Mouse (Mus musculus) thymus, postnatal 0 days (tissue): ENCODE data around the gene Scube3. TPM values are rescaled to one million over a fixed set of nuclear protein-coding genes. Genes with fewer than 3 reads are reported as not detected.

ENCODE experiments used
- DNase-seq: peaks from one replicate; pipeline ENCODE4 v3.0.0-alpha.2; 2015; ENCODE audit warnings: low spot score
- polyA plus RNA-seq: library from polyadenylated mRNA; unstranded; fragments of >200 nt; fragmentation: Nextera tagmentation; extraction: Ambion mirVana; gene quantifications from 2 replicates; pipeline ENCODE4 v1.2.1, GENCODE M21; 2015

Scube3 gene
- polyA plus RNA-seq, 1 experiment from 2014 or later: 0.08 TPM

DNA sequence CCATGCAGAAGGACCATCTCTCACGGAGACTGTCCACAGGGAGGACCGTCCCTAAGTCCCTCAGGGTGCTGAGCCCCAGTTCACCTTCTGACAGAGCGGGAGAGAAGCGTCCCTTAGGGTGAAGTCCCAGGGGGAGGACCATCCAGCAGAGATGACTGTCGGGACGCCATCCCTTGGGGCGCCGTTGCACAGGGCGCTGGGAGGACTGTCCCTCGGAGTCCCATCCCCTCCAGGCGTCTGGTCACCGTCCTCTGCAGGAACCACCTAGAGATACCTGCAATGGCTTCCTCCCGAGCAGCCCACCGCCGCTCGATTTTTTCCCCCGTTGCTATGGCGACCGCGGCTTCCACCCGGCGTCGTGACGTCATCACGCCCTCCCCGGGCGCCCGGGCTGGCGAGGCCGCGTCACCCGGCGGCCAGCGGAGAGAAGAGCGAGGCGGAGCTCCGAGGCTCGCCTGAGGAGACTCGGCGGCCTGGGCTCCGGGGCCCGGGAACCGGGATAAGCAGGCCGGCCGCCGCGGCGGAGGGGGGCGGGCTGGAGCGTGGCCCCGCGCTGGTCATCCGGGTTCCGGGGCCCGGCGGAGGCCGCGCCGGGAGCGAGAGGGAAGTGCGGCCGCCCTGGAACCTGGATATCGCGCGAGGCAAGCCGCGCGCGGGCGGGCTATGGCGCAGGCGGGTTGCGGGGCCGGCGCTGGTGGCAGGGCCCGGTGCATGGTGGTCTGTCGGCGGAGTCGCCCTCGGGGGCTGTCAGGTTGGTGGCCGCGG is 35.0 kb downstream of the Scube3 start, which contains the start of gene Zfp523:
Gene Zfp523, plus strand, starts transcription at position 355 of the 765 bp plus-strand sequence.
- DNase-seq: peak; percentile 91

DNA sequence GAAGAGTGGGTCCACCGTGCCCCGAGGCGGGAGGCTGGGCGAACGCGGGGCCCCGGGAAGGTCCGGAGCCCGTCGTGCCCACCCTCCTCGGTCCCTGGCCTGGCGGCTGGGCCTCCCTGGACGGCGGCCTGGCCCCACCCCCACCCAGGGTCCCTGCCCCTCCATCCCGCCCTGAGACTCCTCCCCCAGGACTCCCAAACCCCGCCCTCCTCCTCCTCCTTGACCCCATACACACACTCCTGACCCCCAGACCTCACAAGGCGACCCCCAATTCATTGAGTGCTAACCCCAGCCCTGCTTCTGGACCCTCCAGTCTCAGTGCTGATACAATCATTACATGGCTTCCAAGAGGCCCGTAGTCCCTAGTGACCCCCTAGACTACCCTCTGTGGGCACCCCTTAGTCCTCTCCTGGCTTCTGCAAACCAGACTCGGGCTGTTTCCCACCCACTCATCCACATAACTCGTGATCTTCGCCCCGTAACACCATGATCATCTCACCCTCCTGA is 35.7 kb downstream of the Scube3 start:
- DNase-seq: no peak

DNA sequence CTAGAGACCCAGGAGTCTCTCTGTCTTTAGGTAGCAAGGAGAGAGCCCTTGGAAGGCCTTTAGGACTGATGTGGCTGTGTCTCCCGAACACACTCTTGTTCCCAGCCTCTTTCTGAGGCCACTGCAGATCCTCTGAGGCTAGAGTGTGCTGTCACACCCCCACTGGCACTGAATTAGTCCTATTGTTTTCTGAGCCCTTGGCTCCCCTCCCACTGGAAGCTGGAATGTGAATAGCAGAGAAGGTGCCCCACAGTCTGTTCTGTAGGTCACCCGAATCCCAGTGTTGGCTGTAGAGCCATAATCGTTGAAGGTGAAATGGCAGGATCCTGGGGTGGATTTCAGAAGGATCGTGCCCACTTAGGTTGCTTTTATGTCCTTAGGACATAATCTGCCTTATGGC is 38.4 kb downstream of the Scube3 start:
- no peak for DNase-seq

DNA sequence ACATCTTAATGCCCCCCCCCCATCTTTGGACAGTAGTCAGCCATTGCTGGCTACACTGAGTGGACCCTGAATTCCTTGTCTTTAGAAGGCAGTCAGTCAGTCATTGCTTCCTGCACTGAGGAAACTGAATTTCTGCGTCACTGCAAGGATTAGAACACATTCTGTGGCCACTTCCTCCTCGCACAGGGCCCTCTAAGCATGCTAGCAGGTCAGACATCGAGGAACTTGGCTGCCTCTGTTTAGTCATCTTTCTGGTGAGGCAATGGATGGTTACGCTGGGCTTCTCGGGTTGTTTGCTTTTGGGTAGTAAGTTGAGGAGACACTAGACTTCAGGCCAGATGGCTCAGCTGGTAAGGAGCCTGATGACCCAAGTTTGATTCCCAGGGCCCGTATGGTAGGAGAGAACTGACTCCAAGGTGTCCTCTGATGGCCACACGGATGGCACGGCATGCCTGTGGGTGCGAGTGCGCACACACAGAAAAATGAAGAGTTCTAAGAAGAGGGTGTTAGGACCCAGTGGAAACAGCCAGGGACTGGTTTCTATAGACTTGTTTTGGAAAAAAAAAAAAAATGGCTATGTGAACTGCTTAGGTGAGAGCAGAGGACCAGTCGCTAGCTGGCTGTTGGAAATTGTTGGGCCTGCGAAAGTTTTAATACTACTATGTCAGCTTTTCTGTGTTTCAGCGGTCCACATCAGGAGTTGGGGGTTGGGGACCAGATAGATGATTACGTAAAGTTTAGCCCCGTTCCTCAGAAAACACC is 39.0 kb downstream of the Scube3 start:
- no peak for DNase-seq

DNA sequence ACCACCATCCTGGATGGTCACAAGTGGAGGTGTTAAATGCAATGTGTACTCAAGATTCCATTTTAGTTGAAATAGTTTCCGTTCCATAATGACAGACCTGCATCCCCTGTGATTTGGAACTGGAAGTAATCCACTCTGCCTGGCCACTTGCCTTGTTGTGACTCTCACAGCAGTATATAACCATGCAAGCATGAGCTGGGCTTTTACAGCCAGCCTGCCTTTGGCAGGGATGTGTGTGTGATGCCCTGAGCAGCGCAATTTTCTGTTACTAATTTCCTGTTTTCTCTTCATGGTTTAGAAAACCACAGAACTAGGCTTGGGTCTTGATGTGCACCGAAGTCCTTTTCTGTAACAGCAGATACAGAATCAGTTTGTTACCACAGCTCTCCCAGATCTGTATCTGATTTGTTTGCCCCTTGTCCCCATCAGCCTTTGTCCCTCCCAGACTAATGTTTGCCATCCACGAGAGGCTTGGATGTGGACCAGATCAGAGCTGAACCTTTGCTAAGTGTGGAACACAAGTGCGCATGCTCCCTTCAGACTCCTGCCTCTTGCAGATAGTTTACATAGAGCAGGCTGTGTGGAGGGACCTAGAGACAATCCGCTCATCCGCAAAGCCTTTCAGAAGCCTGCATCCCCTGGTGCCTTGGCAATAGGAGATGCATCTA is 43.2 kb downstream of the Scube3 start:
- no peak for DNase-seq

DNA sequence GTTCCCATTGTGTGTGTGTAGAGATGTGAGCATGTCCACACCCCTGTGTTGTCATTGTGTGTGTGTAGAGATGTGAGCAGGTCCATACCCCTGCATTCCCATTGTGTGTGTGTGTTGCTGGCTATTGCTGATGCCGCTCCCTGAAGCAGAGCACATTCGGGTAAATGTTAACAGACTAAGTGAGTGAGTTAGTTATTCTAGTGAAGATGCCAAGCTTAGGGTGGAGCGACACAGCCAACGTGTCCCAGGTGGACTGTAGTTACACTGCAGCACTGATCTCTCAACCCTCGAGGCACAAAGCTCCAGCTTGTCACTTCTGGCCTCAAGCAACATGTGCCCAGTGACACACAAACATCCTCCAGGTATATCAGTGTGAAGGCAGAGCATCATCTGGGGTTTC is 46.4 kb downstream of the Scube3 start:
- DNase-seq: no peak

DNA sequence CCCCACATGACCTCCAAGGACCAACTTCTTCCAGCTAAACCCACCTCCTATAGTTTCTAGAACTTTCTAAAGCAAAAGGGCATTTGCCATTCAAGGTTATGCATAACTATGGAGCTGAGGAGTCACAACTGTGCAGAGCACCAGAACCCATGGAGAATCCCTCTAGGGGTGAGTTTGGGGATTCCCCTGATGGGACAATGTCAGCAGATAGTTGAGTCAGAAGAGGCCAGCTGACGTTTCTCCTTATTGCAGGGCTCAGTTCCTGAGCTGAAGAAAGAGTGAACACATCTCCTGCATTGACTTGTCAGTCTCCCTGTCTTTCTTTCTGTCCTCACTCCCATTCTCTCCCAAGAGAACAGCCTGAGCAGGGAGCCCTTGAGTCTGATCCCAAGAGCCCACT is 50.8 kb downstream of the Scube3 start:
- DNase-seq: no peak

DNA sequence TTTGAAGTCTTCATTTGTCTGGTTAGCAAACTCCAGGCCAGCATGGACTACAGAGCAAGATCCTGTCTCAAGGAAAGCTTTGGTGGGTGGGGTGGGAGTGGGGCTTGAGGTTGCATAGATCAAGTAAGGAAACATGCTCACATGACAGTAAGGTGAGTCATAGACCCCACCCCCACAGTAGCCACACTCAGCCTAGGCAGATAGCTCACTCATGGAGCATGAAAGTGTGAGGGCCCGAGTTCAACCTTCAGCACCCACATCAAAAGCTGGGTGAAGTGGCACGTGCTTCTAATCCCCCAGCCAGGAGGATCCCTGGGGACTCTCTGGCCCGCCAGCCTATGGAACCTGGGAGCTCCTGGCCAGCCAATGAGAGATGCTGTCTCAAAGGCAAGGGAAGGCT is 51.6 kb downstream of the Scube3 start:
- no peak for DNase-seq

DNA sequence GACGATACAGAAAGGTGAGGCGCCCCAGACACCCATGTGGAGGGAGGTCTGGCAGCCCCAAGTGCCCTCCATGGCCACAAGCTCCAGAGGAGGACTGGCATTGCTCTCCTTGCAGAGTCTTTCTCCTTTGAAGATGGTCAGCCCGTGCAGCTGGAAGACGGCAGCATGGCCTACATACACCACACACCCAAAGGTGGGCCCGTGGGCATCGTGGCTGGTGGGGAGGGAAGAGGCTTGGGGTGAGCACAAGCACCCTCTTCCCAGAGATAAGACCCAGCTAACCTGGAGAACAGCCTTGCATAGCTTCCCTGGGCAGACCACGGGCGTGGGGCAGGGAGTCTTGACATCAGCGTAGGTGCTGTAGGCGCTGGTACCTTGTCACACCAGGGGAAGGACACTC is 53.1 kb downstream of the Scube3 start:
- no peak for DNase-seq

DNA sequence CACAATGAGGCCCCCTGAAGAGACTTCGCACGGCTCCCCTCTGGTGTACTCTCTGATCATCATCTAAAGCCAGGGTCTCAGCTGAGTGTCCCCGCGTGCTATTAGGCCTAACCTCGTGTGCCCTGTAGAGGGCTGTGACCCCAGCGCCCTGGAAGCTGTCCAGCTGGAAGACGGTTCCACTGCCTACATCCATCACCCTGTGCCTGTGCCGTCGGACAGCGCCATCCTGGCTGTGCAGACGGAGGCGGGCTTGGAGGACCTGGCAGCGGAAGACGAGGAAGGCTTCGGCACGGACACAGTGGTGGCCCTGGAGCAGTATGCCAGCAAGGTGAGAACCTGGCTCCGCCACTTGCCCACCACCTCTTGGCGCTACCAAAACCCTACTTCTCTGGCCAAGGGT is 55.7 kb downstream of the Scube3 start:
- DNase-seq: no peak

DNA sequence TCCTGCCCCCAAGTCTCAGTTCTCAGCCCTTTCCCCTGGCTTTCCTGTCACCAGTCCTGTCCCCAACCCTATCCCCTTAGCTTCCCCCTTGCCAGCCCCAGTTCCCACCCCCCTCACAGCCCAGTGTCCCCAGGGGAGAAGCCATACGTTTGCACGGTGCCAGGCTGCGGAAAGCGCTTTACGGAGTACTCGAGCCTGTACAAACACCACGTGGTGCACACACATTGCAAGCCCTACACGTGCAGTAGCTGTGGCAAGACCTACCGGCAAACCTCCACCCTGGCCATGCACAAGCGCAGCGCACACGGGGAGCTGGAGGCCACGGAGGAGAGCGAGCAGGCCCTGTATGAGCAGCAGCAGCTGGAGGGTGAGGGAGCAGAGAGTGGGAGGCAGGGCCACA is 60.0 kb downstream of the Scube3 start:
- DNase-seq: no peak

DNA sequence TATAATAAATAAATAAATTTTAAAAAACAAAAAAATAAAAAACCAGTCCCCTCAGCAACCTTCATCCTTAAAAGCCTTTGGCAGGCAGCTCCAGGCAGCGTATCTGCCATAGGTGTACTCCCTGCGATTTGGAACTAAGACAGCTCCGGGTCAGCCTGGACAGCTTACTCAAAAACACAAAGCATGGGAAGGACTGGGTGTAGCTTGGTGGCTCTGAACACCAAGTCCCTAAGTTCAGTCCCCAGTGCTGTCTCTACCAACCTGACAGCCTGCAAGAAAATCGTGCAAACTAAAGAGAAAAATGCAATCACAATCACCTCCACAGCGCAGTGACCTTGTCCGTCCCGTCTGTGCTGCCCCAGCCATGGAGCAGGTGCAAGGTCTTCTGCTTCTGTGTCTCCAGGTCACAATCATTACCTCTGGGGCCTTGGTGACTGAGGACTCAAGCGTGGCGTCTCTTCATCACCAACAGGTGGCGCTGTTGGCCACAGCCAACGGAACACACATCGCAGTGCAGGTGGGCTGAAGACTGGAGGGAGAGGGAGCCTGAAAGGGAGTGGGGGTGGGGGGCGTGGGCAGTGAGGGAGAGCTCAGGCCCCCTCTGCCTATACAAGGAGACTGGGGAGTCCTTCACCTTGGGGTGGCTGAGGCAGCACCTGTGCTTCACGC is 62.2 kb downstream of the Scube3 start:
- peak; percentile 87 for DNase-seq

DNA sequence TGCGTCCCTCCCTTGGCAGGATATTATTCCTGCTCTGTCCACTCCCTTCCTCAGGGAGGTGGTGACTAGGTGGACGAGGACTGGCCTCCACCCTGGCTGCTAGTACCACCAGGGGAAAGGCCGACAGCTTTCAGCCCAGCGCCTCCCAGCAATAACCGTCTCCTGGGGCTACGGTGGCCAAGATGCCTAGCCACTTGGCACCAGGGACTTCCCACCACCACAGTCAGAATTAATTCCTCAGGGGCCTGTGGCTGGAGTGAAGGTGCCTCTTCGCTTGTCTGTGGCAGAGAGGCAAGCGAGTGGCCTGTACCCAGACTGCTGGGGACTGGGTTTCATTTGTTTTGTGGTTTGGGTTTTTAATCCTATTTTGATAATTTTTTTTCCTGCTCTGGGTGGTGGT is 63.5 kb downstream of the Scube3 start:
- DNase-seq: no peak

DNA sequence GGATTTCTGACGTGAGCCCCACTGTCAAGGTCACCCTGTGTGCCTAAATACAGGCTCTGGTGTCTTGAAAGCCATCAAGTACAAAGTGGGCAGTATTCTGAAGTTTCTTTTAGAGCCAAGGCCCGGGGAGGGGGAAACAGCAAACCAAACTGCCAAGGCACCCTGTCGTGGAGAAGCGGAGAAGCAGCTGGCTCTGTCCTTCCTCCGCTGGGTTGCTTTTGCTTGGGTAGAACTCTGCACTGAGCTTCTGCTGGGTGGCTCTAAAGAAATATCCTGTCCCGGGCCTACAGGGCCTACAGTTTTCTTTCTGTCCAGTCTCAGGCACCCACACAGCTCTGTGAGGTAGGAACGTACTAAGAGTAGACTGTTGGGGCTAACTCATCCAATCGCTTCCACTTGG is 65.2 kb downstream of the Scube3 start:
- peak; percentile 70 for DNase-seq

DNA sequence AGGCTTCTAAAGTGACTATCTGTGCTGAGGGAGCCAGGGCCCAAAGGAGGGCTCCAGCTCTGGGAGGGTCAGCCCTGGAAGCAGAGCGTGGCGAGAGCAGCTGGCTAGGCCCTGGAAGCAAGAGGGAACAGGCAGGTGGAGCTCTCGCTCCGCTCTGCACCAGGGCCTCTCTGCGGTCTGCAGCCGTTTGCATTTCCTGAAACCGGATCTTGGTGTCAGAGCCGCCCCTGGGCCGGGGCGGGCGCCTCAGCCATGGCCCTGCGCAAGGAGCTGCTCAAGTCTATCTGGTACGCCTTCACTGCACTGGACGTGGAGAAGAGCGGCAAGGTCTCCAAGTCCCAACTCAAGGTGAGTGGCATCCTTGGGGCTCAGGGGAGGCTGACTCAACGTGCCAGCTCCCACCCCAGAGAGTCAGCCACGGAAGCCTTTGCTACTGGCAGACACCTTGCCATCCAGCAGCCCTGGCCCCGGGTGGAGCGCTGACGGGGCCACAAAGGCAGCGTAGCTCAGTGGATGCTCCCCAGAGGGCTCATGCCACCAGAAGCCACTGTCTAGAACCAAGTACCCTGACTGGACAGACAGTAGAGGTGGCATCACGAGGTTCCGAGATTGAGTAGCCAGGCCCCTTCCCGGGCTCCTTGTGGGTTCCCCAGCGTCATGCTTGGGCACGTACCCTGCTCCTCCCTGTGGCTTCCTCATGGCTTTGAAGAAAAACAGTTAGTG is 65.8 kb downstream of the Scube3 start, which contains the start of gene Def6:
Gene Def6, plus strand, starts transcription at position 188 of the 723 bp plus-strand sequence.
- DNase-seq: peak; percentile 93

DNA sequence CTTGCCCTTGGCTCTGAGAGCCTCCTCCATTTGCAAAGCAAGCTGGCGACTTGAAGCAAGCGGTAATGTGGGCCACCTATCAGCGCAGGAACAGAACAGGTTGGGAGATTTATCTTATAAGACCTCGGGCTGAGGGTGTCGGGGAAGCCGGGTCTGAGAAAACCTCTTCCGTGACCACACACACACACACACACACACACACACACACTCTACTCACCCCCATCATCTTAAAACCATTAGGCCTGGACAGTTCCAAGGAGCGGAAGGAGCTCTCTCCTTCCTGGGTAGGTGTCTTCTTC is 66.3 kb downstream of the Scube3 start:
- DNase-seq: no peak

DNA sequence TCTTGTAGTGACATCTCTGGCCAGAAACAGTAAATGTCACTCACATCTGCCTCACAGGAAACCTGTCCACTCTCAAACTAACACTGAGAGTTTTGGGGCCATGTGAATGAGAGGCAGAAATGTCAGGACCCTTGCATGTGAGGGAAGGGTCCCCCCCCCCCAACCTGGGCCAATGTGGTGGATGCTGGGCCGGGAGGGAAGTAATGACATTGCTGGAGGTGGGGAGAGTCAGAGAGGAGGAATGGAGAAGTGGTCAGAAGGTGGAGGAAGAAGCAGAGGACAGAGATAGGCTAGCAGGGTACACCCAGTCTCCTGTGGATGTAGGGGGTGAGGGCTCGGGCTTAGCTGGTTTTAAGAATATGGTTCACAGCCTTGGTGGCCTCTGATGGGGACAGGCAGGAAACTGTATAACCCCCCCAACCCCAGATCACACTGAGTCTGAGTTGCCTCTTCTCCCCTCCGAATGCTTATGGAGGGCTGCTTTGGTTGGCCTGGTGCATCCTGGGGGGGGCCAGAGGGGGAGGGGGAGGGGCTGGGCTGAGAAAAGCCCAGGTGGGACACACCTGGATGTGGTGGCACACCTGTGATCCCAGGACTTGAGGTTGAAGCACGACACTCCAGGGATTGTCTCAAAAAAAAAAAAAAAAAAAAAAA is 67.6 kb downstream of the Scube3 start:
- DNase-seq: peak; percentile 71

DNA sequence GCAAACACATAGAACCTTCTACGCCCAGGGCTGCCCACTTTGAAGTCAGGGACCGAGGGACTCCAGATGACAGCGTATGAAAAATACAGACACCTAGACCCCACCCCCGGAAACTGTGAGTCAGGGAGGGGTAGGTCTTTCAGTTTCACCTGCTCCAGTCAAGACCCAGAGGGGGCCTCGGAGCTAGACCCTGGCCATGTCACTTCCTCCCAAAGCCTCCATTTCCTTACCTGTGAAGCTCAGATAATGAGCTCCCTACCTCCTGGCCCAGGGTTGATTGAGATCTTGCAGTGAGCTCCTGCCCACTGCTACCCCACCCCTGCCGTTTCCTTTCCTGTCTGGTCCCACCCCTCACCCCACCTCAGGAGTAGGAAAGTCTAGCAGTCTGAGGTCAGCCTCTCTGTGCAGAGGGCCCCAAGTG is 70.0 kb downstream of the Scube3 start:
- peak; percentile 90 for DNase-seq

DNA sequence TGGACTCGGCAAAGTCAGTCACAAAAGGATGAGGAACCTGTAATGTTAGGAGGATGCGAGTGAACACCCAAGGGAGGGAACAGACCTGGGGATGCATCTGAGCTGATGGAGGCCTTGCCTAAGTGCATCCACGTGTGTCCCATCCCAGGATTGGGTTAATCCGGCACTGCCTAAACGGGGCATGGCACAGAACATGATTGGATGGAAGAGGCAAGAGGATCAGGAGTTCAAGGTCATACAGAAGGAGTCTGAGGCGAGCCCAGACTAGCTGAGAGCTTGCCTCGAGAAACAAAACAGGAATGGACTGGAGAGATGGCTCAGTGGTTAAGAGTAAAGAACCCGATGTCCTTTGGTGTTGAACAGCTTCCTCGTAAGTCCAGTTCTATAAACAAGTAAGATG is 70.5 kb downstream of the Scube3 start:
- DNase-seq: no peak

DNA sequence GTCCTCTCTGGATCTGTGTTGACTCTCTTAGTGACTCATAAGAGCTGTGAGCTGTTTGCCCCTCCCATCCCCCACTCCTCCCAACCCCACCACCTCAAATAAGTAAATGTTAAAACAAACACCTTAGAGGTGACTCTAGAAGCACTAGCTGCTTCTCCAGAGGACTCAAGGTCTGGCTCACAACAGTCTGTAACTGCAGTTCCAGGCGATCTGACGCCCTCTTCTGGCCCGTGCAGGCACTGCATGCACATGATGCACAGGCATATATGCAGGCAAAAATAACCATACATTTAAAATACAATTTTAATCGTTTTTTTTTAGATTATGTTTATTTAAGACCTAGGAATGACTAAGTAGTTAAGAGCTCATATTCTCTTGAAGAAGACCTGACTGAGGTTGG is 71.3 kb downstream of the Scube3 start:
- peak; percentile 68 for DNase-seq
